Mouse (Mus musculus) liver, embryonic 15.5 days (tissue): ENCODE results near the gene Art4. TPM values are rescaled to one million over a fixed set of nuclear protein-coding genes. Genes with fewer than 3 reads are reported as not detected.
A peak's percentile ranks its signal among the peaks of the same experiment; 100 is the strongest.

Source experiments
- ATAC-seq: fragments of 200-750 bp; cut with Nextera tagmentation; 2 replicates; pipeline ENCODE4 v1.8.0; 2017; ENCODE audit warnings: moderate number of reproducible peaks, mild to moderate bottlenecking, moderate library complexity; ENCODE audit not compliant: insufficient read depth
- H3K27ac ChIP-seq: fragments of 300-500 bp; sonication (generic); replicated peaks from 2 replicates; pipeline ENCODE4 v1.5.1; 2015; ENCODE audit warnings: mild to moderate bottlenecking, inconsistent platforms
- H3K27me3 ChIP-seq: fragments of 300-500 bp; sonication (generic); 2 replicates; pipeline ENCODE4 v1.6.1; 2015; ENCODE audit warnings: mild to moderate bottlenecking, inconsistent platforms
- H3K36me3 ChIP-seq: fragments of 300-500 bp; sonication (generic); replicated peaks from 2 replicates; pipeline ENCODE4 v1.6.1; 2015; ENCODE audit warnings: moderate library complexity, mild to moderate bottlenecking, inconsistent platforms
- H3K4me1 ChIP-seq: fragments of 300-500 bp; sonication (generic); replicated peaks from 2 replicates; pipeline ENCODE4 v1.6.1; 2015; ENCODE audit warnings: inconsistent platforms
- H3K4me2 ChIP-seq: fragments of 300-500 bp; sonication (generic); 2 replicates; pipeline ENCODE4 v1.6.1; 2015; ENCODE audit warnings: moderate library complexity, mild to moderate bottlenecking, inconsistent platforms
- H3K4me3 ChIP-seq: fragments of 300-500 bp; sonication (generic); replicated peaks from 2 replicates; pipeline ENCODE4 v1.5.1; 2015; ENCODE audit warnings: mild to moderate bottlenecking, inconsistent platforms
- H3K9ac ChIP-seq: fragments of 300-500 bp; sonication (generic); 2 replicates; pipeline ENCODE4 v1.6.1; 2015; ENCODE audit warnings: moderate library complexity, mild to moderate bottlenecking, inconsistent platforms
- H3K9me3 ChIP-seq: fragments of 300-500 bp; sonication (generic); replicated peaks from 2 replicates; pipeline ENCODE4 v1.6.1; 2016; ENCODE audit warnings: inconsistent platforms
- WGBS: fragments of 180-500 bp; shearing (Covaris S2); methylation state at CpG from one replicate; pipeline ENCODE4 v1.1.7; 2015; ENCODE audit warnings: mixed read lengths; ENCODE audit not compliant: insufficient replicate concordance; 5-methylcytosine and 5-hydroxymethylcytosine counted together
- polyA plus RNA-seq: library from polyadenylated mRNA; unstranded; fragments of >200 nt; fragmentation: Nextera tagmentation; extraction: Ambion mirVana; gene quantifications from 2 replicates; pipeline ENCODE4 v1.2.1, GENCODE M21; 2015

Art4 gene
- polyA plus RNA-seq, 1 experiment from 2014 or later, result 30.0 TPM

- WGBS, result under 1% methylated on average over 34 of the region's 34 CpGs
- Histone ChIP-seq H3K27ac (peak within 1 kb of the TSS; percentile 85), H3K4me2 (peak within 1 kb of the TSS; percentile 74), H3K27me3 (peaks cover 8% of the 10 kb centered on the region; the same call in 1 of the 2 replicates), H3K9ac (peak within 1 kb of the TSS; percentile 99), H3K4me1 (peaks cover 18% of the 10 kb centered on the region), H3K9me3 (no peaks in the 10 kb centered on the region), H3K4me3 (peak within 1 kb of the TSS; percentile 98), H3K36me3 (peaks cover 29% of the 10 kb centered on the region)
- peak; percentile 53 for ATAC-seq
Observed at GRCm38 (mm10) chr6:136827516-136827880, 30.0 kb downstream of the Art4 start, which contains the start of gene BC049715. TSS of gene BC049715 (plus strand) at chr6:136827626.

DNA sequence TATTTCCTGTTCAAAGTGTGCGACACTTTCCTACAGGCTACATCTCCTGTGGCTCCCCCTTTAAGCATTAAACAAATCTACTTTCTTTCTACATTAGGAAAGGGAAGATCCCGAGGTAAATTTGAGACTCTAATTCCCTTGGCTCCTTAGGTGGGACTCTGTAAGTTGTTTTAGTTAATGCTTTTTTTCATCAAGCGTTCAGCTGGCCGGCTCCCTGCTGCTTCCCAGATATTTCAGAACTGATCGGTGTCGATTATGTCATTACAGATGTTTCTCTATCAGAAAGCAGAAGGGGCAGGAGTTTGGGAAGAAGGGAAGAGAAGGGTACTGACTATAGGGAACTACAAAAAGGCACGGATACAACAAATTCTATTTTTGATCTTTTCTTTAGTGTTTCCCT, 30.4 kb downstream of the Art4 start:
- Histone ChIP-seq H3K4me1 (peaks cover 18% of the 10 kb centered on the region), H3K4me2 (peak overlapping the region; percentile 74), H3K27ac (peak overlapping the region; percentile 85), H3K4me3 (peak overlapping the region; percentile 98), H3K27me3 (peaks cover 8% of the 10 kb centered on the region; the same call in 1 of the 2 replicates), H3K9me3 (no peaks in the 10 kb centered on the region), H3K36me3 (peaks cover 33% of the 10 kb centered on the region), H3K9ac (peak overlapping the region; percentile 99)
- ATAC-seq, result no peak
- WGBS, result 5% methylated on average over 7 of the region's 7 CpGs

DNA sequence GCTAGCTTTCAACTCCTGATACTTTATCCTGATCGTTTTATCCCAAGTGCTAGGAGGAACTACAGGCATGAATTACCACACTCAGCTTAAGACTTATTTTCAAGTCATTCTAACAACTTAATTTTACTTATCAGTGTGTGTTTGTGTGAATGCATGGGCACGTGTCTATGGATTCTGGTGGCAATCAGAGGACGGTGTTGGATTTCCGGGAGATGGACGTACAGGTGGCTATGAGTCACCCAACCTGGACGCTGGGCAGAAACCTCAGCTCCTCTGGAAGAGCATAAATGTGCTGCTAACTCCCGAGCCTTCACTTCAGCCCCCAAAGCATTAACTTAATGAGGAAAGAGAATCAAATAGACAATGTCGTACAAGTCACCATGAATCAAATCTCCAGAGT, 32.5 kb downstream of the Art4 start:
- H3K36me3 ChIP-seq, result peaks cover 54% of the 10 kb centered on the region

DNA sequence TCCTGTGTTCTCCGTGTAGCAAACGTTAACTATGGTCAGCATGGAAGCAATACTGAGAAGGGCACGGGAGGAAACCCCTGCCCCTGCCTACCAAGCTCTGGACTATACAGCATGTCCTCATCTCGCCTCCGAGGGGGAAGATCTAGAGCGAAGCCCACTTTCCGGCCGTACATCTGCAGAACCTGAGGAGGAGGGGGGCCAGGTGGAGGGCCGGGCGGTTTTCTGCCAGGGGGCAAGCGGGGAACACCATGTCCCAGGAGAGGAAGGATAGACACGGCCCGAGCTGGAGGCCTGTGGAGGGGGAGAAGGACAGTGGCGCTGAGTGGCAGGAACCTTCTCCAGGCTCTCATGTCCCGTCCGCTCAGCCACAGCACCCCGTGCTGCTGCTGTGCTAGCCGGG, 36.4 kb downstream of the Art4 start:
- no peak overlapping the region for H3K4me2 ChIP-seq
- H3K4me1 ChIP-seq, result 0 out of 2 replicates have a peak, but pooled peaks cover 3% of the 10 kb centered on the region
- H3K4me3 ChIP-seq, result no peak overlapping the region
- 89% methylated on average over 18 of the region's 18 CpGs for WGBS
- peaks cover 93% of the 10 kb centered on the region for H3K36me3 ChIP-seq
- no peak for ATAC-seq
- no peak overlapping the region for H3K9ac ChIP-seq
- no peak overlapping the region for H3K27ac ChIP-seq
- H3K9me3 ChIP-seq, result no peaks in the 10 kb centered on the region
- H3K27me3 ChIP-seq, result no peaks in the 10 kb centered on the region

More for the DNA sequence above, 32.5 kb downstream of the Art4 start:
- no peak for ATAC-seq
- H3K9ac ChIP-seq, result no peak overlapping the region
- no peak overlapping the region for H3K27ac ChIP-seq
- peaks cover 18% of the 10 kb centered on the region for H3K4me1 ChIP-seq
- WGBS, result 87% methylated on average over 8 of the region's 8 CpGs
- H3K4me2 ChIP-seq, result no peak overlapping the region
- no peaks in the 10 kb centered on the region for H3K27me3 ChIP-seq
- H3K9me3 ChIP-seq, result no peaks in the 10 kb centered on the region
- no peak overlapping the region for H3K4me3 ChIP-seq

- H3K4me3 ChIP-seq, result no peak overlapping the region
- 94% methylated on average over 21 of the region's 21 CpGs for WGBS
Observed at GRCm38 (mm10) chr6:136820381-136820780, 37.2 kb downstream of the Art4 start.

DNA sequence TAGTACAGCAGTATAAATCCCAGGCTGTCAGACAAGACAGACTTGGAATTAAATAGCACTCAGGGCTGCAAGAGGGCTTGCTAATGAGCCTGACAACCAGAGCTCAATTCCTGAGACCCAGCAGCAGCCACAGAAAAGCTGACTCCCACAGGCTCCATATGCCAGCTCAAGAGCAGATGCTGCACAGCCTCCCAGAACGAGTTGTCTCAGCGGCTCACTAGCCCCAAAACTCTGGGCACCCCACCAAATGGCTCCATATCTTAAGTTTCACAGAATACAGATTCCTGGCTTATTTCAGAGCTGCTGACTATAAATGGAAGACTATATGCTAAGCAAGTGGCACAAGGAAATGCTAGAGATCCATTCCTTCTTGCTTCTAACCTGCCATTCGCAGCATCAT, 40.0 kb downstream of the Art4 start:
- no peak for ATAC-seq
- Histone ChIP-seq H3K4me1 (no peaks in the 10 kb centered on the region), H3K9ac (no peak overlapping the region), H3K27me3 (no peaks in the 10 kb centered on the region), H3K36me3 (peaks cover 98% of the 10 kb centered on the region), H3K4me2 (no peak overlapping the region), H3K4me3 (no peak overlapping the region), H3K27ac (no peak overlapping the region), H3K9me3 (no peaks in the 10 kb centered on the region)
- 91% methylated on average over 3 of the region's 3 CpGs for WGBS

More at GRCm38 (mm10) chr6:136820381-136820780, 37.2 kb downstream of the Art4 start:
- no peak overlapping the region for H3K27ac ChIP-seq
- no peaks in the 10 kb centered on the region for H3K27me3 ChIP-seq
- H3K4me2 ChIP-seq, result no peak overlapping the region
- no peaks in the 10 kb centered on the region for H3K4me1 ChIP-seq
- H3K9ac ChIP-seq, result no peak overlapping the region
- peaks cover 95% of the 10 kb centered on the region for H3K36me3 ChIP-seq
- H3K9me3 ChIP-seq, result no peaks in the 10 kb centered on the region
- no peak for ATAC-seq

GRCm38 (mm10) chr6:136816826-136817225, 40.7 kb downstream of the Art4 start:
- Histone ChIP-seq H3K9me3 (no peaks in the 10 kb centered on the region), H3K4me1 (no peaks in the 10 kb centered on the region), H3K9ac (no peak overlapping the region), H3K36me3 (peaks cover 98% of the 10 kb centered on the region), H3K27me3 (no peaks in the 10 kb centered on the region), H3K4me2 (no peak overlapping the region), H3K27ac (no peak overlapping the region), H3K4me3 (no peak overlapping the region)
- WGBS, result 91% methylated on average over 21 of the region's 21 CpGs
- no peak for ATAC-seq

DNA sequence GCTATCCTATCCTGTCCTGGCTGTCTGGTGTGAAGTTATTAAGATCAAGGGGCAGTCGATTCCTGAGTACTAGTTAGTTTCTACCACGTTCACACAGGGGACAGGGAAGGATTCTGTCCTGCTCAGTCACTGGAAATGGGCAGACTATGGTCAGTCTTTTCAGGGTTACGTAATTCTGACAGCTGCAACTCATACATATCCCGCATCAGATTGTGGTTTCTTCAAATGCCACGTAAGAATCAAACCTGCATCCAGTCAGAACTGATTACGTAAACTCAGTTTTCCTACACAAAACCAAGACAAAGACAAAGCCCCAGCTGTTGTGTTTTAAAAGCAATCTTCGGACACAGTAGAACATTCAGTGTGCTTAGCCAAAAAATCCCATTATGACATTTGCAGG, 42.2 kb downstream of the Art4 start:
- no peak overlapping the region for H3K4me2 ChIP-seq
- 81% methylated on average over 7 of the region's 7 CpGs for WGBS
- no peaks in the 10 kb centered on the region for H3K9me3 ChIP-seq
- no peak overlapping the region for H3K27ac ChIP-seq
- H3K9ac ChIP-seq, result no peak overlapping the region
- H3K4me1 ChIP-seq, result peaks cover 8% of the 10 kb centered on the region
- no peaks in the 10 kb centered on the region for H3K27me3 ChIP-seq
- no peak overlapping the region for H3K4me3 ChIP-seq
- H3K36me3 ChIP-seq, result peaks cover 95% of the 10 kb centered on the region
- no peak for ATAC-seq

DNA sequence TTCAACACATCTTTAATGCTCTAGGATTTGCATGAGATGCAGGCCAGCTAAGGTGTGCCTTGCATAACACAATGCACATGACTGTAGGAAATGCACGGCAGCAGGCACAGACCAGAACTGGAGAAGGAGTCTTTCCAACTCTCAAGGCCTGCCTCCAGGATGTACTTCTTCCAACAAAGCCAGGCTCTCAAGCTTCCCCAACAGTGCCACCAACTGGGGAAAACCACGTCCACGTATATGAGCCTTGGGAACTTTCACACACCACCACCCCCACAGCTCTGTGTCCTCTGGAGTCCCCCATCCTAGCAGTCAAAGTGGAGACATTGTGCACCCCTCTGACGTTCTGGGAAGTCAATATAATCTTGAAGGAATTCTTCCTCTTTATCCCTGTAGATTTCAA, 44.4 kb downstream of the Art4 start:
- Histone ChIP-seq H3K27ac (no peak overlapping the region), H3K27me3 (no peaks in the 10 kb centered on the region), H3K4me3 (no peak overlapping the region), H3K4me1 (peaks cover 20% of the 10 kb centered on the region), H3K9ac (no peak overlapping the region), H3K36me3 (peaks cover 76% of the 10 kb centered on the region), H3K4me2 (no peak overlapping the region), H3K9me3 (no peaks in the 10 kb centered on the region)
- 45% methylated on average over 4 of the region's 4 CpGs for WGBS
- ATAC-seq, result no peak

DNA sequence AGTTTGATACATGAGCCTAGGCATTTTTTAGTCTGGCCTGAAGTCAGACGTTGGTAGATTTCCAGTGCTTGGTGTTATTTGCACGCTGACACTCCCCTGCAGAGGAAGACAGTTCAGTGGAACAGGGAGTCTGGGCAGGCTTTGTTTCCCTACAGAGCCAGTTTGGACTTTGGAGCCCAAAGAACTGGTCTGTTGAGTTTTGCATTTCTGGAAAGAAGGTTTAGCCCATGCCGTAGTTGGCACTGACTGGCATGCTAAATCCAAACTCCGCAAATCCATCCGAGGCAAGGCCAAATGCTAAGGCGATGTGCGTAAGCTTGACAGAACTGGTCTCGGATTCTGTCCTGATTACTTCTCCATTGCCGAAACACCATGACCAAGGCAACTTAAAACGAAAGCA, 46.3 kb downstream of the Art4 start:
- no peak for ATAC-seq
- Histone ChIP-seq H3K4me1 (peaks cover 36% of the 10 kb centered on the region), H3K4me2 (no peak overlapping the region), H3K36me3 (peaks cover 57% of the 10 kb centered on the region), H3K27ac (no peak overlapping the region), H3K9ac (no peak overlapping the region), H3K4me3 (no peak overlapping the region), H3K9me3 (no peaks in the 10 kb centered on the region), H3K27me3 (no peaks in the 10 kb centered on the region)
- 80% methylated on average over 10 of the region's 10 CpGs for WGBS

DNA sequence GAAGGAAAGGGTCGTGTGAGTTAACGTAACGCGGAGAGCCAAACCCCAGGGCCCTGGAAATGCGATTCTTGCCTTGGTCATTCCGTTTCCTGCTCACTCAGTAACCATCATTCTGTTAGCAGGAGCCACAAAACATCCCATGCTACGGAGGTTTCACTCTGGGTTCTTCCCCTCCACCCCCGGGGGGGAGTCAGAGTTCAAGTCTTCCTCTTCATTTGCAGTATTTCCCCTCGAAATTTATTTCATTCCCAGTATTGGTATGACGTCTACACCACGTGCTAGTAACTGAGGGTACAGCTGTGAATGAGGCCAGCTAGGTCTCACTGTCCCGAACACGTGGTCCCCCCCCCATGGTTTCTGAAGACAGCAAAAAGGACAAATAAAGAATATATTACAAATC, 47.9 kb downstream of the Art4 start:
- Histone ChIP-seq H3K4me2 (peak overlapping the region; percentile 85), H3K27me3 (no peaks in the 10 kb centered on the region), H3K4me1 (peaks cover 50% of the 10 kb centered on the region), H3K9ac (peak overlapping the region; percentile 88), H3K27ac (peak overlapping the region; percentile 91), H3K4me3 (peak overlapping the region; percentile 94), H3K9me3 (no peaks in the 10 kb centered on the region), H3K36me3 (peaks cover 43% of the 10 kb centered on the region)
- 39% methylated on average over 13 of the region's 13 CpGs for WGBS
- no peak for ATAC-seq

GRCm38 (mm10) chr6:136809077-136809476, 48.5 kb downstream of the Art4 start:
- Histone ChIP-seq H3K4me1 (peaks cover 51% of the 10 kb centered on the region), H3K9ac (peak overlapping the region; percentile 88), H3K27ac (peak overlapping the region; percentile 91), H3K9me3 (no peaks in the 10 kb centered on the region), H3K27me3 (no peaks in the 10 kb centered on the region), H3K36me3 (peaks cover 37% of the 10 kb centered on the region), H3K4me2 (peak overlapping the region; percentile 85), H3K4me3 (peak overlapping the region; percentile 94)
- no peak for ATAC-seq
- WGBS, result 3% methylated on average over 14 of the region's 14 CpGs
